Mouse (Mus musculus): ENCODE measurements around the gene Rab11fip3.

- TF ChIP-seq CTCF (IDR thresholded peaks at IDR 0.05; ENCODE audit: control insufficient read depth, insufficient read depth, insufficient read length) = no peak
- no peak for TF ChIP-seq MAX (IDR thresholded peaks at IDR 0.05)
- no peak for TF ChIP-seq MYOD1 (IDR thresholded peaks at IDR 0.05; ENCODE audit: control insufficient read depth, insufficient read length, low read depth)
- TF ChIP-seq MYOG (IDR thresholded peaks at IDR 0.05; ENCODE audit: control insufficient read depth, extremely low read depth, insufficient read length) = no peak
These were observed 110.4 kb downstream of the Rab11fip3 start for GRCm38 (mm10) chr17:25958771-25959494.
